Mouse (Mus musculus): ENCODE results near the gene Taf8. TPM values are rescaled to one million over a fixed set of nuclear protein-coding genes. Genes with fewer than 3 reads are reported as not detected.
"Not testable (repeated sequence)": the region's sequence is repeated elsewhere in the genome, so short reads cannot be mapped to it uniquely, and the experiment has no call there.

The Taf8 gene
- total RNA-seq, 2 experiments from 2014 or later: 14.7 to 32.1 TPM

GRCm38 (mm10) chr17:47521551-47522258 lies 19.6 kb upstream of the Taf8 start:
- ATAC-seq (replicated peaks; ENCODE audit: poor library complexity): peak; percentile 83

- no peak for ATAC-seq (replicated peaks; ENCODE audit: poor library complexity)
Measured at GRCm38 (mm10) chr17:47518205-47518604, 16.1 kb upstream of the Taf8 start.

- ATAC-seq (replicated peaks; ENCODE audit: poor library complexity): no peak
Measured at GRCm38 (mm10) chr17:47516232-47516631, 14.1 kb upstream of the Taf8 start.

GRCm38 (mm10) chr17:47515180-47515844 lies 13.2 kb upstream of the Taf8 start:
- no peak for ATAC-seq (replicated peaks; ENCODE audit: poor library complexity)

- no peak for ATAC-seq (replicated peaks; ENCODE audit: poor library complexity)
Measured at GRCm38 (mm10) chr17:47512956-47513775, 11.1 kb upstream of the Taf8 start.

GRCm38 (mm10) chr17:47511111-47512020 lies 9.3 kb upstream of the Taf8 start:
- ATAC-seq (replicated peaks; ENCODE audit: poor library complexity): peak; percentile 84

GRCm38 (mm10) chr17:47509031-47509705 lies 7.1 kb upstream of the Taf8 start:
- 0 out of 2 replicates have a peak, but pooled peaks have one; percentile 8 for ATAC-seq (replicated peaks; ENCODE audit: poor library complexity)

- peak; percentile 64 for ATAC-seq (replicated peaks; ENCODE audit: poor library complexity)
Measured at GRCm38 (mm10) chr17:47508012-47508608, 6.0 kb upstream of the Taf8 start.

GRCm38 (mm10) chr17:47507523-47507922 lies 5.4 kb upstream of the Taf8 start:
- no peak for ATAC-seq (replicated peaks; ENCODE audit: poor library complexity)

- ATAC-seq (replicated peaks; ENCODE audit: poor library complexity): no peak
Measured at GRCm38 (mm10) chr17:47506697-47507096, 4.6 kb upstream of the Taf8 start.

- ATAC-seq (replicated peaks; ENCODE audit: poor library complexity): no peak
Measured at GRCm38 (mm10) chr17:47506042-47506441, 4.0 kb upstream of the Taf8 start.

- no peak for ATAC-seq (replicated peaks; ENCODE audit: poor library complexity)
Measured at GRCm38 (mm10) chr17:47505566-47505965, 3.5 kb upstream of the Taf8 start.

GRCm38 (mm10) chr17:47504941-47505346 lies 2.9 kb upstream of the Taf8 start, which contains the start of gene Ccnd3:
Ccnd3 (plus strand) TSS chr17:47505051.
- ATAC-seq (replicated peaks; ENCODE audit: poor library complexity): peak; percentile 21; the same call in 1 of the 2 replicates

- no peak for ATAC-seq (replicated peaks; ENCODE audit: poor library complexity)
Measured at GRCm38 (mm10) chr17:47504228-47504627, 2.1 kb upstream of the Taf8 start.

- no peak for ATAC-seq (replicated peaks; ENCODE audit: poor library complexity)
Measured at GRCm38 (mm10) chr17:47503689-47504088, 1.6 kb upstream of the Taf8 start.

- not testable (repeated sequence) for ATAC-seq (replicated peaks; ENCODE audit: poor library complexity)
Measured at GRCm38 (mm10) chr17:47502707-47503045, 584 bp upstream of the Taf8 start.

GRCm38 (mm10) chr17:47501531-47501930 lies 561 bp downstream of the Taf8 start:
- ATAC-seq (replicated peaks; ENCODE audit: poor library complexity): no peak

GRCm38 (mm10) chr17:47494132-47494531 lies 8.0 kb downstream of the Taf8 start:
- ATAC-seq (replicated peaks; ENCODE audit: poor library complexity): no peak

- no peak for ATAC-seq (replicated peaks; ENCODE audit: poor library complexity)
Measured at GRCm38 (mm10) chr17:47493653-47494052, 8.4 kb downstream of the Taf8 start.

- ATAC-seq (replicated peaks; ENCODE audit: poor library complexity): no peak
Measured at GRCm38 (mm10) chr17:47492731-47493130, 9.4 kb downstream of the Taf8 start.

Measured in megakaryocyte progenitor cell, adult 5-6 weeks (primary cell).